Mouse (Mus musculus) forebrain, embryonic 12.5 days (tissue): ENCODE measurements at regions not wholly inside any gene's neighbourhood (a gene's known extent, or its start where the extent isn't known, plus 50 kb on each side); places are given as distances from the start of the nearest gene placed in this dataset.

Experiments
- ATAC-seq: fragments of 200-750 bp; cut with Nextera tagmentation; 2 replicates; pipeline ENCODE4 v1.8.0; 2017; ENCODE audit warnings: moderate TSS enrichment; ENCODE audit not compliant: low FRiP score
- H3K27ac ChIP-seq: fragments of 300-500 bp; sonication (generic); 2 replicates; pipeline ENCODE4 v1.5.1; 2016; ENCODE audit warnings: mild to moderate bottlenecking
- H3K27me3 ChIP-seq: fragments of 300-500 bp; sonication (generic); 2 replicates; pipeline ENCODE4 v1.6.1; 2016; ENCODE audit warnings: mild to moderate bottlenecking
- H3K36me3 ChIP-seq: fragments of 300-500 bp; sonication (generic); replicated peaks from 2 replicates; pipeline ENCODE4 v1.6.1; 2016; ENCODE audit warnings: mild to moderate bottlenecking
- H3K4me1 ChIP-seq: fragments of 300-500 bp; sonication (generic); 2 replicates; pipeline ENCODE4 v1.6.1; 2016
- H3K4me2 ChIP-seq: fragments of 300-500 bp; sonication (generic); 2 replicates; pipeline ENCODE4 v1.6.1; 2016; ENCODE audit warnings: mild to moderate bottlenecking, moderate library complexity
- H3K4me3 ChIP-seq: fragments of 300-500 bp; sonication (generic); replicated peaks from 2 replicates; pipeline ENCODE4 v1.5.1; 2016; ENCODE audit warnings: mild to moderate bottlenecking
- H3K9ac ChIP-seq: fragments of 300-500 bp; sonication (generic); 2 replicates; pipeline ENCODE4 v1.6.1; 2016; ENCODE audit warnings: mild to moderate bottlenecking
- H3K9me3 ChIP-seq: fragments of 300-500 bp; sonication (generic); 2 replicates; pipeline ENCODE4 v1.6.1; 2016
- WGBS: fragments of 180-500 bp; shearing (Covaris S2); methylation state at CpG from one replicate; pipeline ENCODE4 v1.1.7; 2016; 5-methylcytosine and 5-hydroxymethylcytosine counted together

GRCm38 (mm10) chr5:101331825-101332224 is 333.0 kb downstream of the Nkx6-1 start:
- WGBS = 92% methylated on average over 10 of the region's 10 CpGs

GRCm38 (mm10) chr5:101326122-101326521 is 338.7 kb downstream of the Nkx6-1 start:
- no peak overlapping the region for H3K4me3 ChIP-seq
- 60% methylated on average over 4 of the region's 4 CpGs for WGBS
- H3K9me3 ChIP-seq = no peaks in the 10 kb centered on the region
- no peak for ATAC-seq
- H3K27me3 ChIP-seq = peaks cover 77% of the 10 kb centered on the region
- no peak overlapping the region for H3K27ac ChIP-seq
- H3K4me1 ChIP-seq = peaks cover 13% of the 10 kb centered on the region
- H3K9ac ChIP-seq = no peak overlapping the region
- no peaks in the 10 kb centered on the region for H3K36me3 ChIP-seq
- no peak overlapping the region for H3K4me2 ChIP-seq

More at GRCm38 (mm10) chr5:101331825-101332224, 333.0 kb downstream of the Nkx6-1 start:
- no peaks in the 10 kb centered on the region for H3K9me3 ChIP-seq
- ATAC-seq = no peak
- H3K27ac ChIP-seq = no peak overlapping the region
- H3K4me3 ChIP-seq = no peak overlapping the region
- H3K4me1 ChIP-seq = no peaks in the 10 kb centered on the region
- H3K9ac ChIP-seq = no peak overlapping the region
- peaks cover 30% of the 10 kb centered on the region for H3K27me3 ChIP-seq
- no peak overlapping the region for H3K4me2 ChIP-seq
- no peaks in the 10 kb centered on the region for H3K36me3 ChIP-seq

- Histone ChIP-seq H3K27ac (no peak overlapping the region), H3K9me3 (no peaks in the 10 kb centered on the region), H3K4me3 (no peak overlapping the region; the same call in 1 of the 2 replicates), H3K4me2 (peak overlapping the region; percentile 32), H3K27me3 (peaks cover 82% of the 10 kb centered on the region), H3K9ac (no peak overlapping the region), H3K36me3 (no peaks in the 10 kb centered on the region), H3K4me1 (peaks cover 13% of the 10 kb centered on the region)
- under 1% methylated on average over 20 of the region's 20 CpGs for WGBS
- ATAC-seq = peak; percentile 51
These were observed 341.5 kb downstream of the Nkx6-1 start for GRCm38 (mm10) chr5:101323041-101323950.

- Histone ChIP-seq H3K9ac (no peak overlapping the region), H3K27ac (no peak overlapping the region), H3K27me3 (no peaks in the 10 kb centered on the region), H3K4me1 (no peaks in the 10 kb centered on the region), H3K4me2 (no peak overlapping the region), H3K4me3 (no peak overlapping the region), H3K36me3 (no peaks in the 10 kb centered on the region), H3K9me3 (no peaks in the 10 kb centered on the region)
- no peak for ATAC-seq
- 86% methylated on average over 6 of the region's 6 CpGs for WGBS
These were observed 364.8 kb downstream of the Nkx6-1 start for GRCm38 (mm10) chr5:101299986-101300385.

GRCm38 (mm10) chr5:101298411-101298810 is 366.4 kb downstream of the Nkx6-1 start:
- H3K4me1 ChIP-seq = no peaks in the 10 kb centered on the region
- H3K36me3 ChIP-seq = no peaks in the 10 kb centered on the region
- ATAC-seq = no peak
- H3K27me3 ChIP-seq = no peaks in the 10 kb centered on the region
- H3K4me3 ChIP-seq = no peak overlapping the region
- no peaks in the 10 kb centered on the region for H3K9me3 ChIP-seq
- H3K9ac ChIP-seq = no peak overlapping the region
- H3K27ac ChIP-seq = no peak overlapping the region
- H3K4me2 ChIP-seq = no peak overlapping the region
- WGBS = 88% methylated on average over 4 of the region's 4 CpGs

- Histone ChIP-seq H3K4me3 (no peak overlapping the region), H3K9ac (no peak overlapping the region), H3K27ac (no peak overlapping the region), H3K36me3 (no peaks in the 10 kb centered on the region), H3K4me1 (no peaks in the 10 kb centered on the region), H3K4me2 (no peak overlapping the region), H3K27me3 (no peaks in the 10 kb centered on the region), H3K9me3 (no peaks in the 10 kb centered on the region)
- ATAC-seq = no peak
- WGBS = 67% methylated on average over 5 of the region's 5 CpGs
These were observed 367.2 kb downstream of the Nkx6-1 start for GRCm38 (mm10) chr5:101297511-101298102.

GRCm38 (mm10) chr5:101295941-101296340 is 368.9 kb downstream of the Nkx6-1 start:
- Histone ChIP-seq H3K9me3 (no peaks in the 10 kb centered on the region), H3K9ac (no peak overlapping the region), H3K4me3 (no peak overlapping the region), H3K36me3 (no peaks in the 10 kb centered on the region), H3K4me1 (no peaks in the 10 kb centered on the region), H3K4me2 (no peak overlapping the region), H3K27ac (no peak overlapping the region), H3K27me3 (no peaks in the 10 kb centered on the region)
- ATAC-seq = no peak
- WGBS = 84% methylated on average over 7 of the region's 7 CpGs

- H3K4me1 ChIP-seq = no peaks in the 10 kb centered on the region
- no peak overlapping the region for H3K4me3 ChIP-seq
- H3K4me2 ChIP-seq = no peak overlapping the region
- H3K27me3 ChIP-seq = no peaks in the 10 kb centered on the region; the same call in 1 of the 2 replicates
- H3K9me3 ChIP-seq = no peaks in the 10 kb centered on the region
- no peaks in the 10 kb centered on the region for H3K36me3 ChIP-seq
- 77% methylated on average over 3 of the region's 3 CpGs for WGBS
- ATAC-seq = no peak
- H3K9ac ChIP-seq = no peak overlapping the region
- H3K27ac ChIP-seq = no peak overlapping the region
These were observed 370.8 kb downstream of the Nkx6-1 start for GRCm38 (mm10) chr5:101294031-101294430.

- no peaks in the 10 kb centered on the region for H3K4me1 ChIP-seq
- ATAC-seq = no peak
- WGBS = 56% methylated on average over 6 of the region's 6 CpGs
These were observed 376.4 kb downstream of the Nkx6-1 start for GRCm38 (mm10) chr5:101288358-101288757.

GRCm38 (mm10) chr5:101285941-101286340 is 378.9 kb downstream of the Nkx6-1 start:
- Histone ChIP-seq H3K27ac (no peak overlapping the region), H3K9ac (no peak overlapping the region), H3K27me3 (no peaks in the 10 kb centered on the region; the same call in 1 of the 2 replicates), H3K4me2 (no peak overlapping the region), H3K4me3 (no peak overlapping the region), H3K36me3 (no peaks in the 10 kb centered on the region), H3K9me3 (no peaks in the 10 kb centered on the region), H3K4me1 (no peaks in the 10 kb centered on the region)
- WGBS = 78% methylated on average over 7 of the region's 7 CpGs
- ATAC-seq = no peak

More at GRCm38 (mm10) chr5:101288358-101288757, 376.4 kb downstream of the Nkx6-1 start:
- Histone ChIP-seq H3K27ac (no peak overlapping the region), H3K4me3 (no peak overlapping the region), H3K9me3 (no peaks in the 10 kb centered on the region), H3K36me3 (no peaks in the 10 kb centered on the region), H3K4me2 (no peak overlapping the region), H3K27me3 (no peaks in the 10 kb centered on the region; the same call in 1 of the 2 replicates), H3K9ac (no peak overlapping the region)

- no peak overlapping the region for H3K9ac ChIP-seq
- 93% methylated on average over 3 of the region's 3 CpGs for WGBS
- H3K27ac ChIP-seq = no peak overlapping the region
- no peak overlapping the region for H3K4me2 ChIP-seq
- no peaks in the 10 kb centered on the region for H3K36me3 ChIP-seq
- H3K9me3 ChIP-seq = no peaks in the 10 kb centered on the region
- no peaks in the 10 kb centered on the region for H3K27me3 ChIP-seq
- no peak overlapping the region for H3K4me3 ChIP-seq
- ATAC-seq = no peak
- H3K4me1 ChIP-seq = no peaks in the 10 kb centered on the region
These were observed 405.0 kb downstream of the Gpat3 start for GRCm38 (mm10) chr5:101250474-101250873.

GRCm38 (mm10) chr5:101242651-101243050 is 397.1 kb downstream of the Gpat3 start:
- WGBS = 93% methylated on average over 2 of the region's 2 CpGs
- Histone ChIP-seq H3K9me3 (no peaks in the 10 kb centered on the region), H3K9ac (no peak overlapping the region), H3K27me3 (no peaks in the 10 kb centered on the region), H3K36me3 (no peaks in the 10 kb centered on the region), H3K4me2 (no peak overlapping the region), H3K4me3 (no peak overlapping the region), H3K27ac (no peak overlapping the region), H3K4me1 (no peaks in the 10 kb centered on the region)
- no peak for ATAC-seq
